Mouse (Mus musculus) adipocyte (in vitro differentiated cells): ENCODE results near the gene Ripor3.
A peak's percentile ranks its signal among the peaks of the same experiment; 100 is the strongest.

Experiments
- DNase-seq: peaks from one replicate; pipeline ENCODE4 v3.0.0-alpha.2; 2016; ENCODE audit warnings: low spot score

The Ripor3 gene

GRCm38 (mm10) chr2:167953819-167954218 is 56.6 kb downstream of the Ripor3 start:
- DNase-seq, result no peak

GRCm38 (mm10) chr2:167951301-167952211 is 58.9 kb downstream of the Ripor3 start:
- DNase-seq, result peak; percentile 75

- no peak for DNase-seq
Measured at GRCm38 (mm10) chr2:167950681-167951080, 59.7 kb downstream of the Ripor3 start.

- DNase-seq, result no peak
Measured at GRCm38 (mm10) chr2:167949808-167950207, 60.6 kb downstream of the Ripor3 start.

- no peak for DNase-seq
Measured at GRCm38 (mm10) chr2:167949250-167949649, 61.2 kb downstream of the Ripor3 start.

GRCm38 (mm10) chr2:167948557-167948956 is 61.9 kb downstream of the Ripor3 start:
- no peak for DNase-seq

GRCm38 (mm10) chr2:167948047-167948446 is 62.4 kb downstream of the Ripor3 start:
- no peak for DNase-seq

GRCm38 (mm10) chr2:167947251-167947650 is 63.2 kb downstream of the Ripor3 start:
- DNase-seq, result no peak

- no peak for DNase-seq
Measured at GRCm38 (mm10) chr2:167945451-167945850, 65.0 kb downstream of the Ripor3 start.

- no peak for DNase-seq
Measured at GRCm38 (mm10) chr2:167944193-167944592, 66.2 kb downstream of the Ripor3 start.

GRCm38 (mm10) chr2:167942926-167943633 is 67.3 kb downstream of the Ripor3 start:
- no peak for DNase-seq

- DNase-seq, result peak; percentile 93
Measured at GRCm38 (mm10) chr2:167942199-167942925, 68.1 kb downstream of the Ripor3 start.

- DNase-seq, result no peak
Measured at GRCm38 (mm10) chr2:167941745-167942176, 68.7 kb downstream of the Ripor3 start.

GRCm38 (mm10) chr2:167941320-167941719 is 69.1 kb downstream of the Ripor3 start:
- no peak for DNase-seq

GRCm38 (mm10) chr2:167940636-167941035 is 69.8 kb downstream of the Ripor3 start:
- DNase-seq, result no peak

GRCm38 (mm10) chr2:167939632-167940399 is 70.6 kb downstream of the Ripor3 start:
- no peak for DNase-seq

GRCm38 (mm10) chr2:167939204-167939603 is 71.2 kb downstream of the Ripor3 start:
- DNase-seq, result no peak

GRCm38 (mm10) chr2:167938786-167939185 is 71.6 kb downstream of the Ripor3 start:
- no peak for DNase-seq

GRCm38 (mm10) chr2:167935956-167936355 is 74.5 kb downstream of the Ripor3 start:
- DNase-seq, result no peak

GRCm38 (mm10) chr2:167933397-167933796 is 77.0 kb downstream of the Ripor3 start:
- no peak for DNase-seq

GRCm38 (mm10) chr2:167932727-167933231 is 77.6 kb downstream of the Ripor3 start:
- DNase-seq, result no peak
